ENCODE assay signal across 24 mouse cellular contexts in the genomic region with DNA sequence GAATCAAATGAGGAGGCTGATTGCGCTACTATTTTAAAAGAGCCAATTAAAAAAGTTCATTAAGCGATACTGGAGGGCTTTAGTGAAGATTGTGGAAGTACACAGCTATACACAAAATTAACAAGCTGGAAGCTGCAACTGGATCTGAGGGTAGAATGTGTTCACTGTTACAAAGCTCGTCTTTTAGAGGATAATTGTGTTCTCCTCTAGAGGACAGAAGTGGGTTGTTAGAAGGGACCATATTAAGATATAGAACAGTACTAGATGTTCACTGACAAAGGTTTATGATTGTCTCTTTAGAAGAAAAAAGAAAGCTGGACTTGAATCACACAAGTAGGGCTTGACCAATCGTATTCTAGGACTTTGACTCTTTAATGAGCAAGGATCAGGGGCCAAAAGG. TPM values are rescaled to one million over a fixed set of nuclear protein-coding genes. Genes with fewer than 3 reads are reported as not detected.
DNase-seq lines count a peak whose midpoint lies in the region; ATAC-seq and TF ChIP-seq lines count a peak whose summit lies in the region.
"Had no signal": no experiment of that assay in that cellular context is flagged by ENCODE, and none has a peak within 500 bp of the region (broad histone marks: within the 10 kb centered on the region; RNA-seq: fewer than 3 reads in every experiment).

No protein-coding gene starts in this region.

- ATAC-seq in forebrain, embryonic 14.5 days, result 0 out of 2 replicates have a peak, but pooled peaks have one; percentile 15
- ATAC-seq in forebrain, embryonic 11.5 days (replicated peaks; ENCODE audit: low FRiP score), result no peak
- ATAC-seq in hindbrain, postnatal 0 days, result no peak
- ATAC-seq in hindbrain, embryonic 16.5 days, result no peak
- ATAC-seq in liver, embryonic 11.5 days (replicated peaks; ENCODE audit: low FRiP score), result no peak
- ATAC-seq in stomach, postnatal 0 days (ENCODE audit: low FRiP score, low TSS enrichment), result no peak
- ATAC-seq: activated CD4-positive, CD25-positive, alpha-beta regulatory T cell, adult 4 months; CD4-positive, CD25-positive, alpha-beta regulatory T cell, adult 4 months; Patski had no signal

- 19% methylated on average over 4 of the region's 4 CpGs for WGBS in forebrain, embryonic 14.5 days
- WGBS in forebrain, embryonic 11.5 days, result 55% methylated on average over 4 of the region's 4 CpGs
- 72% methylated on average over 4 of the region's 4 CpGs for WGBS in hindbrain, postnatal 0 days
- 59% methylated on average over 4 of the region's 4 CpGs for WGBS in hindbrain, embryonic 16.5 days
- 75% methylated on average over 4 of the region's 4 CpGs for WGBS in liver, adult 2 months
- WGBS in liver, embryonic 11.5 days, result 79% methylated on average over 4 of the region's 4 CpGs
- 85% methylated on average over 4 of the region's 4 CpGs for WGBS in stomach, postnatal 0 days

- H3K36me3 ChIP-seq in forebrain, embryonic 14.5 days (ENCODE audit: control insufficient read depth, insufficient read depth, low read length), result no peaks in the 10 kb centered on the region
- H3K36me3 ChIP-seq in forebrain, embryonic 11.5 days (ENCODE audit: control insufficient read depth, insufficient read depth, low read length), result no peaks in the 10 kb centered on the region
- H3K36me3 ChIP-seq in hindbrain, postnatal 0 days (ENCODE audit: insufficient read depth, low read length), result no peaks in the 10 kb centered on the region
- H3K36me3 ChIP-seq in hindbrain, embryonic 16.5 days (ENCODE audit: control insufficient read depth, insufficient read depth, low read length), result no peaks in the 10 kb centered on the region
- H3K36me3 ChIP-seq in liver, adult 2 months (ENCODE audit: control insufficient read depth, insufficient read depth, low read length), result no peaks in the 10 kb centered on the region
- H3K36me3 ChIP-seq in liver, embryonic 11.5 days (ENCODE audit: control insufficient read depth, insufficient read depth, low read length), result no peaks in the 10 kb centered on the region
- no peaks in the 10 kb centered on the region for H3K36me3 ChIP-seq in stomach, postnatal 0 days (ENCODE audit: control insufficient read depth, insufficient read depth, low read length)
- H3K36me3 ChIP-seq: embryonic facial prominence, embryonic 15.5 days; forebrain, embryonic 10.5 days; heart, embryonic 12.5 days; hindbrain, embryonic 15.5 days had no signal

- no peak for TF ChIP-seq POLR2A in liver, adult 2 months (IDR thresholded peaks at IDR 0.05; ENCODE audit: extremely low read depth, insufficient read depth, low read length)

- H3K9ac ChIP-seq in forebrain, embryonic 14.5 days (ENCODE audit: low read length), result no peak overlapping the region
- H3K9ac ChIP-seq in forebrain, embryonic 11.5 days (ENCODE audit: low read length), result no peak overlapping the region
- no peak overlapping the region for H3K9ac ChIP-seq in hindbrain, postnatal 0 days (replicated peaks; ENCODE audit: low read length)
- no peak overlapping the region for H3K9ac ChIP-seq in hindbrain, embryonic 16.5 days (ENCODE audit: low read depth, low read length)
- H3K9ac ChIP-seq in liver, adult 2 months (ENCODE audit: low read depth, low read length), result no peak overlapping the region
- H3K9ac ChIP-seq in liver, embryonic 11.5 days (ENCODE audit: low read depth, low read length), result no peak overlapping the region
- H3K9ac ChIP-seq in stomach, postnatal 0 days (ENCODE audit: low read length), result no peak overlapping the region
- H3K9ac ChIP-seq: embryonic facial prominence, embryonic 15.5 days; heart, embryonic 12.5 days; hindbrain, embryonic 15.5 days had no signal

- no peak for TF ChIP-seq EP300 in stomach, postnatal 0 days (optimal IDR thresholded peaks at IDR 0.05)

- H3K4me1 ChIP-seq in forebrain, embryonic 14.5 days (ENCODE audit: control insufficient read depth, insufficient read depth, low read length), result no peaks in the 10 kb centered on the region
- H3K4me1 ChIP-seq in forebrain, embryonic 11.5 days (replicated peaks; ENCODE audit: control insufficient read depth, insufficient read depth, low read length), result no peaks in the 10 kb centered on the region
- no peaks in the 10 kb centered on the region for H3K4me1 ChIP-seq in hindbrain, postnatal 0 days (ENCODE audit: insufficient read depth, low read length)
- H3K4me1 ChIP-seq in hindbrain, embryonic 16.5 days (ENCODE audit: control insufficient read depth, insufficient read depth, low read depth, low read length), result no peaks in the 10 kb centered on the region
- peaks cover 9% of the 10 kb centered on the region; the same call in 1 of the 2 replicates for H3K4me1 ChIP-seq in liver, adult 2 months (ENCODE audit: control insufficient read depth, insufficient read depth, low read length)
- no peaks in the 10 kb centered on the region for H3K4me1 ChIP-seq in liver, embryonic 11.5 days (replicated peaks; ENCODE audit: control insufficient read depth, insufficient read depth, low read length)
- no peaks in the 10 kb centered on the region for H3K4me1 ChIP-seq in stomach, postnatal 0 days (replicated peaks; ENCODE audit: control insufficient read depth, insufficient read depth)
- H3K4me1 ChIP-seq: hindbrain, embryonic 15.5 days had no signal

- no peak overlapping the region for H3K27ac ChIP-seq in forebrain, embryonic 14.5 days (ENCODE audit: low read depth, low read length)
- H3K27ac ChIP-seq in forebrain, embryonic 11.5 days (ENCODE audit: low read depth, low read length), result no peak overlapping the region
- H3K27ac ChIP-seq in hindbrain, postnatal 0 days, result no peak overlapping the region
- no peak overlapping the region for H3K27ac ChIP-seq in hindbrain, embryonic 16.5 days (ENCODE audit: low read depth, low read length)
- no peak overlapping the region for H3K27ac ChIP-seq in liver, adult 2 months (replicated peaks; ENCODE audit: insufficient read depth, low read depth, low read length)
- no peak overlapping the region for H3K27ac ChIP-seq in liver, embryonic 11.5 days (ENCODE audit: low read depth, low read length)
- H3K27ac ChIP-seq in stomach, postnatal 0 days (replicated peaks), result no peak overlapping the region
- H3K27ac ChIP-seq: embryonic facial prominence, embryonic 15.5 days; forebrain, embryonic 10.5 days; hindbrain, embryonic 15.5 days had no signal

- 0 out of 2 replicates have a peak, but pooled peaks have one; percentile 10 for TF ChIP-seq CTCF in hindbrain, postnatal 0 days (IDR thresholded peaks at IDR 0.05; ENCODE audit: low read depth)
- no peak for TF ChIP-seq CTCF in liver, adult 2 months (IDR thresholded peaks at IDR 0.05; ENCODE audit: low read depth, low read length)
- TF ChIP-seq CTCF in stomach, postnatal 0 days (IDR thresholded peaks at IDR 0.05; ENCODE audit: low read depth), result peak; percentile 19; the same call in 1 of the 2 replicates

- no peaks in the 10 kb centered on the region for H3K27me3 ChIP-seq in forebrain, embryonic 14.5 days (replicated peaks; ENCODE audit: control insufficient read depth, insufficient read depth, low read length)
- no peaks in the 10 kb centered on the region for H3K27me3 ChIP-seq in forebrain, embryonic 11.5 days (ENCODE audit: control insufficient read depth, insufficient read depth, low read length)
- no peaks in the 10 kb centered on the region for H3K27me3 ChIP-seq in hindbrain, postnatal 0 days (ENCODE audit: insufficient read depth, low read length)
- H3K27me3 ChIP-seq in hindbrain, embryonic 16.5 days (replicated peaks; ENCODE audit: control insufficient read depth, insufficient read depth, low read length), result no peaks in the 10 kb centered on the region
- no peaks in the 10 kb centered on the region for H3K27me3 ChIP-seq in liver, adult 2 months (ENCODE audit: control insufficient read depth, insufficient read depth, low read length)
- H3K27me3 ChIP-seq in liver, embryonic 11.5 days (replicated peaks; ENCODE audit: control insufficient read depth, insufficient read depth, low read length), result no peaks in the 10 kb centered on the region
- no peaks in the 10 kb centered on the region for H3K27me3 ChIP-seq in stomach, postnatal 0 days (ENCODE audit: control insufficient read depth, insufficient read depth, low read length)
- H3K27me3 ChIP-seq: embryonic facial prominence, embryonic 15.5 days; heart, embryonic 12.5 days; Patski had no signal

- no peaks in the 10 kb centered on the region for H3K9me3 ChIP-seq in forebrain, embryonic 14.5 days (replicated peaks; ENCODE audit: control insufficient read depth, low read length)
- H3K9me3 ChIP-seq in forebrain, embryonic 11.5 days (ENCODE audit: control insufficient read depth, low read length), result no peaks in the 10 kb centered on the region
- H3K9me3 ChIP-seq in hindbrain, postnatal 0 days (ENCODE audit: low read length), result no peaks in the 10 kb centered on the region
- no peaks in the 10 kb centered on the region for H3K9me3 ChIP-seq in hindbrain, embryonic 16.5 days (ENCODE audit: control insufficient read depth, low read length)
- no peaks in the 10 kb centered on the region for H3K9me3 ChIP-seq in liver, embryonic 11.5 days (ENCODE audit: control insufficient read depth, low read length)
- no peaks in the 10 kb centered on the region for H3K9me3 ChIP-seq in stomach, postnatal 0 days (ENCODE audit: control insufficient read depth, low read length)
- H3K9me3 ChIP-seq: embryonic facial prominence, embryonic 15.5 days; forebrain, embryonic 10.5 days; heart, embryonic 12.5 days; hindbrain, embryonic 15.5 days had no signal

- no peaks in the 10 kb centered on the region for H3K79me2 ChIP-seq in liver, adult 2 months (ENCODE audit: control insufficient read depth, insufficient read depth, low read length)

- DNase-seq in forebrain, embryonic 14.5 days (ENCODE audit: low spot score), result peak; percentile 32
- DNase-seq in forebrain, embryonic 11.5 days (ENCODE audit: low spot score), result no peak
- no peak for DNase-seq in hindbrain, postnatal 0 days (ENCODE audit: low spot score)
- peak; percentile 66 for DNase-seq in liver, adult 2 months (ENCODE audit: extremely low read depth, low read depth, low spot score)
- DNase-seq in liver, embryonic 11.5 days (ENCODE audit: low spot score), result no peak
- no peak for DNase-seq in stomach, postnatal 0 days (ENCODE audit: low spot score)
- DNase-seq in left cerebral cortex, adult 18-20 months (ENCODE audit: low spot score in 2 of 2), result no peak
- DNase-seq: adrenal gland, postnatal 14 days; B cell, adult 2 months; cerebellum, adult 2 months; cerebellum, postnatal 14 days; embryo, embryonic 11 days; gastrocnemius, postnatal 10 days; heart, postnatal 36 days had no signal

- H3K4me3 ChIP-seq in forebrain, embryonic 14.5 days (ENCODE audit: low read depth, low read length), result no peak overlapping the region
- H3K4me3 ChIP-seq in forebrain, embryonic 11.5 days (ENCODE audit: low read depth, low read length), result no peak overlapping the region
- H3K4me3 ChIP-seq in hindbrain, postnatal 0 days (ENCODE audit: low read length), result no peak overlapping the region
- no peak overlapping the region for H3K4me3 ChIP-seq in hindbrain, embryonic 16.5 days (ENCODE audit: low read length)
- H3K4me3 ChIP-seq in liver, adult 2 months (ENCODE audit: insufficient read depth, low read depth, low read length), result no peak overlapping the region
- H3K4me3 ChIP-seq in liver, embryonic 11.5 days (ENCODE audit: low read depth, low read length), result no peak overlapping the region
- no peak overlapping the region for H3K4me3 ChIP-seq in stomach, postnatal 0 days (ENCODE audit: low read depth, low read length)
- H3K4me3 ChIP-seq: embryonic facial prominence, embryonic 15.5 days; erythroblast, embryonic 14.5 days; forebrain, embryonic 10.5 days; heart, embryonic 12.5 days; hindbrain, embryonic 15.5 days had no signal

- H3K4me2 ChIP-seq in forebrain, embryonic 14.5 days (ENCODE audit: low read length), result no peak overlapping the region
- H3K4me2 ChIP-seq in forebrain, embryonic 11.5 days (ENCODE audit: low read depth, low read length, severe bottlenecking), result no peak overlapping the region
- H3K4me2 ChIP-seq in hindbrain, postnatal 0 days (ENCODE audit: low read depth, low read length), result no peak overlapping the region
- no peak overlapping the region for H3K4me2 ChIP-seq in hindbrain, embryonic 16.5 days (ENCODE audit: low read length)
- H3K4me2 ChIP-seq in liver, embryonic 11.5 days, result no peak overlapping the region
- H3K4me2 ChIP-seq in stomach, postnatal 0 days (replicated peaks; ENCODE audit: low read depth), result no peak overlapping the region
- H3K4me2 ChIP-seq: embryonic facial prominence, embryonic 15.5 days; heart, embryonic 12.5 days; hindbrain, embryonic 15.5 days had no signal

RNA-seq across cellular contexts. Expression of a gene that starts 27.4 kb away (rescaled TPM):
- polyA plus RNA-seq in forebrain, embryonic 14.5 days (2014; fragmentation: Nextera tagmentation; extraction: Ambion mirVana), result 4.8 and 6.7 TPM in 2 replicates
- 20.4 and 22.1 TPM in 2 replicates for polyA plus RNA-seq in forebrain, embryonic 11.5 days (2014; fragmentation: Nextera tagmentation; extraction: Ambion mirVana)
- 11.4 and 13.1 TPM in 2 replicates for total RNA-seq in hindbrain, postnatal 0 days (2014; rRNA removed)
- polyA plus RNA-seq in hindbrain, postnatal 0 days (2015; fragmentation: Nextera tagmentation; extraction: Ambion mirVana), result 8.4 and 8.8 TPM in 2 replicates
- polyA plus RNA-seq in hindbrain, embryonic 16.5 days (2015; fragmentation: Nextera tagmentation; extraction: Ambion mirVana), result 10.9 and 12.6 TPM in 2 replicates
- 23.0 and 25.9 TPM in 2 replicates for total RNA-seq in liver, adult 2 months (2014; rRNA removed)
- 7.5 and 11.4 TPM in 2 replicates for polyA plus RNA-seq in liver, adult 2 months (2012; rRNA removed)
- polyA plus RNA-seq in liver, embryonic 11.5 days (2014; fragmentation: Nextera tagmentation; extraction: Ambion mirVana), result 19.5 and 21.2 TPM in 2 replicates
- polyA plus RNA-seq in stomach, postnatal 0 days (2015; fragmentation: Nextera tagmentation; extraction: Ambion mirVana), result 49.8 and 51.3 TPM in 2 replicates
- total RNA-seq in left cerebral cortex, adult 18-20 months (2021), result 1 to 10 TPM; 5.0 to 6.2 TPM
- total RNA-seq: MEL had no signal
- polyA plus RNA-seq: erythroblast, embryonic 14.5 days had no signal

Comparison
In these comparisons a context has a peak if more than half of its experiments do, and no peak if none do; other contexts are left out.
1. DNase-seq: peak in forebrain, embryonic 14.5 days (single experiment) and liver, adult 2 months (single experiment); none in forebrain, embryonic 11.5 days (single experiment), hindbrain, postnatal 0 days (single experiment), liver, embryonic 11.5 days (single experiment), stomach, postnatal 0 days (single experiment) and left cerebral cortex, adult 18-20 months (0 of 2).